Mouse (Mus musculus) megakaryocyte, adult 5-6 weeks (primary cell): ENCODE results near the gene Gm20509. TPM values are rescaled to one million over a fixed set of nuclear protein-coding genes. Genes with fewer than 3 reads are reported as not detected.

Experiments used
- total RNA-seq, 2 experiments: library from RNA; stranded (forward) in 1 of 2; stranded (reverse) in 1 of 2; fragments of 153-499, 151-499 nt in 1 of 2; fragments of 221-1000, 200-1000 nt in 1 of 2; gene quantifications; 2 replicates each; pipeline versions ENCODE4 v1.2.3 to v1.2.4; 2015 to 2017

Gene Gm20509
- total RNA-seq, 2 experiments from 2014 or later = not detected

Other genes starting within 250 kb of the Gm20509 start
- gene Pygo1, start 176.8 kb upstream of the Gm20509 start, total RNA-seq (2015) = not detected in 2 replicates
- not detected in 2 replicates for gene Pygo1, start 176.8 kb upstream of the Gm20509 start, total RNA-seq (2017)
- gene Dyx1c1, start 143.7 kb upstream of the Gm20509 start, total RNA-seq (2015) = 0.25 and 0.68 TPM in 2 replicates
- gene Dyx1c1, start 143.7 kb upstream of the Gm20509 start, total RNA-seq (2017) = 0.18 and 0.33 TPM in 2 replicates
- gene Gm44503, start 143.6 kb upstream of the Gm20509 start, total RNA-seq (2015) = not detected in 2 replicates
- gene Gm44503, start 143.6 kb upstream of the Gm20509 start, total RNA-seq (2017) = not detected in 2 replicates
- 1.7 and 2.4 TPM in 2 replicates for gene Ccpg1os, start 117.1 kb upstream of the Gm20509 start, total RNA-seq (2015)
- 1.1 and 4.9 TPM in 2 replicates for gene Ccpg1os, start 117.1 kb upstream of the Gm20509 start, total RNA-seq (2017)
- gene Ccpg1, start 117.0 kb upstream of the Gm20509 start, total RNA-seq (2015) = 74.2 and 85.3 TPM in 2 replicates
- gene Ccpg1, start 117.0 kb upstream of the Gm20509 start, total RNA-seq (2017) = 168 and 169 TPM in 2 replicates
- 24.1 and 25.4 TPM in 2 replicates for gene Pigb, start 62.1 kb upstream of the Gm20509 start, total RNA-seq (2015)
- gene Pigb, start 62.1 kb upstream of the Gm20509 start, total RNA-seq (2017) = 5.1 TPM in 2 replicates
- 55.5 and 58.9 TPM in 2 replicates for gene Rab27a, start 57.6 kb upstream of the Gm20509 start, total RNA-seq (2015)
- 154 and 155 TPM in 2 replicates for gene Rab27a, start 57.6 kb upstream of the Gm20509 start, total RNA-seq (2017)
- 0.45 and 1.1 TPM in 2 replicates for gene Khdc3, start 634 bp upstream of the Gm20509 start, total RNA-seq (2015)
- 2.4 TPM in 1 of 2 replicates, not detected in the other for gene Khdc3, start 634 bp upstream of the Gm20509 start, total RNA-seq (2017)
- 60.7 and 64.7 TPM in 2 replicates for gene Rsl24d1, start 11.0 kb downstream of the Gm20509 start, total RNA-seq (2015)
- 110 and 114 TPM in 2 replicates for gene Rsl24d1, start 11.0 kb downstream of the Gm20509 start, total RNA-seq (2017)